Mouse (Mus musculus) hindbrain, postnatal 0 days (tissue): Measurements from ENCODE around the gene Arhgdib. TPM values are rescaled to one million over a fixed set of nuclear protein-coding genes. Genes with fewer than 3 reads are reported as not detected.

Experiments
- ATAC-seq: fragments of 200-750 bp; cut with Nextera tagmentation; 2 replicates; pipeline ENCODE4 v1.8.0; 2017; ENCODE audit warnings: mild to moderate bottlenecking, moderate TSS enrichment, moderate library complexity
- DNase-seq: peaks from one replicate; pipeline ENCODE4 v3.0.0-alpha.2; 2015; ENCODE audit warnings: low spot score
- H3K27ac ChIP-seq: fragments of 300-500 bp; sonication (generic); 2 replicates; pipeline ENCODE4 v1.5.1; 2014; ENCODE audit warnings: mild to moderate bottlenecking
- H3K27me3 ChIP-seq: fragments of 300-500 bp; sonication (generic); 2 replicates; pipeline ENCODE4 v1.6.1; 2014; ENCODE audit warnings: low read length, mixed read lengths; ENCODE audit not compliant: insufficient read depth
- H3K36me3 ChIP-seq: fragments of 300-500 bp; sonication (generic); 2 replicates; pipeline ENCODE4 v1.6.1; 2014; ENCODE audit warnings: low read length, mixed read lengths; ENCODE audit not compliant: insufficient read depth
- H3K4me1 ChIP-seq: fragments of 300-500 bp; sonication (generic); 2 replicates; pipeline ENCODE4 v1.6.1; 2014; ENCODE audit warnings: antibody characterized with exemption, low read length, mixed read lengths; ENCODE audit not compliant: insufficient read depth
- H3K4me2 ChIP-seq: fragments of 300-500 bp; sonication (generic); 2 replicates; pipeline ENCODE4 v1.6.1; 2014; ENCODE audit warnings: low read depth, mild to moderate bottlenecking, low read length, moderate library complexity, mixed read lengths
- H3K4me3 ChIP-seq: fragments of 300-500 bp; sonication (generic); 2 replicates; pipeline ENCODE4 v1.5.1; 2014; ENCODE audit warnings: low read length
- H3K9ac ChIP-seq: fragments of 300-500 bp; sonication (generic); replicated peaks from 2 replicates; pipeline ENCODE4 v1.6.1; 2014; ENCODE audit warnings: mild to moderate bottlenecking, low read length, moderate library complexity, mixed read lengths
- H3K9me3 ChIP-seq: fragments of 300-500 bp; sonication (generic); 2 replicates; pipeline ENCODE4 v1.6.1; 2016; ENCODE audit warnings: low read length, mixed read lengths
- CTCF ChIP-seq: IDR thresholded peaks from 2 replicates; pipeline ENCODE4 v1.5.1; 2016; ENCODE audit warnings: antibody characterized with exemption, control low read depth, low read depth
- WGBS: fragments of 180-500 bp; shearing (Covaris S2); extraction: QIAGEN DNeasy Blood & Tissue Kit; methylation state at CpG from one replicate; pipeline ENCODE4 v1.1.7; 2014; 5-methylcytosine and 5-hydroxymethylcytosine counted together
- polyA plus RNA-seq: library from polyadenylated mRNA; unstranded; fragments of >200 nt; fragmentation: Nextera tagmentation; extraction: Ambion mirVana; gene quantifications from 2 replicates; pipeline ENCODE4 v1.2.1, GENCODE M21; 2015
- total RNA-seq: library from RNA; depleted of rRNA; stranded (reverse); fragments of >200 nt; gene quantifications from 2 replicates; pipeline ENCODE4 v1.2.3, GENCODE M21; 2014

The Arhgdib gene
- total and polyA plus RNA-seq, 2 experiments from 2014 or later, result 7.2 to 18.8 TPM

DNA sequence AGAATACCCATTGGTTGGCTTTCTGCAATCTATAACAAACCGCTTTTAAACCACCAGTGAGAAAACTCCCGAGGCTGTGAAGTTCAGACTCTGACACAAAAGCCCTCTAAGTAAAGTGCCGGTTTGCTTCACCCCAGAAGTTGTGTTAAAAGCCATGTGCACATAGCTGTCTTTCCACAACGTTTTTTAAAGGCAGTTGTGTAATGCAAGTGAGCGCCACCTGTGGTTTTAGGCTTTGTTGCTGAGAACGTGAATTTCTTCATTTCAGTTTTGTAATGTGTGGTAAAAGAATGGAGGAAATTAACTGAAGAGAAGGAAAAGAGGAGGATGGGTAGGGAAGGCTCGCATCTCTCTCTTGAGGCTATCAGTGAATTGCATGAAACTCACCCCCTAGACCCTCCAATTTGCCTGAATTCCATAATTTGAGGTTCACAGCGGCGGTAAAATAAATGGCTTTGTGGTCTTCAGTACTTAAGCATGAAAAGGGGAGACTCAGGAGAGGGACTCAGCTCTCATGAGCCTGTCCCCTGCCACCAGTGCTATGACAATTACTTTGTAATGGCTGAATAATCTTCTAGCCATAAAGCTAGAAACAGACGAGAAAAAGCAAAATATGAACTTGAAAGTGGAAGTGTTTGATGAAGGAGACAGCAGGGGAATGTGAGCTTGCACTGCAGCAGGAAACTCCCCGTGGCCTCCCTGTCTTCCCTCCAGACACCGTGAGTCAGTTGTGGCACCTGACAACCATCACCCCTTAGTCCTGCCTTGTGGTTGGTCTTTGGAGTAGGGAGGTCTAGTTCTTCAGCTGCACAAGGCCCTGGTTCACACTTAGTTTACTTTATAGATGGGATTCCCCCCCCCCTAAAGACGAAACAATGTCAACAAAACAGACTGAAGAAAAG is 23.2 kb upstream of the Arhgdib start:
- ATAC-seq (no peak), DNase-seq (no peak)
- Histone ChIP-seq H3K4me3 (no peak overlapping the region), H3K27me3 (no peaks in the 10 kb centered on the region), H3K4me1 (no peaks in the 10 kb centered on the region), H3K27ac (no peak overlapping the region), H3K4me2 (no peak overlapping the region), H3K9ac (no peak overlapping the region), H3K9me3 (no peaks in the 10 kb centered on the region), H3K36me3 (no peaks in the 10 kb centered on the region)
- WGBS, result 67% methylated on average over 13 of the region's 13 CpGs
- TF ChIP-seq CTCF, result no peak; the same call in 1 of the 2 replicates

DNA sequence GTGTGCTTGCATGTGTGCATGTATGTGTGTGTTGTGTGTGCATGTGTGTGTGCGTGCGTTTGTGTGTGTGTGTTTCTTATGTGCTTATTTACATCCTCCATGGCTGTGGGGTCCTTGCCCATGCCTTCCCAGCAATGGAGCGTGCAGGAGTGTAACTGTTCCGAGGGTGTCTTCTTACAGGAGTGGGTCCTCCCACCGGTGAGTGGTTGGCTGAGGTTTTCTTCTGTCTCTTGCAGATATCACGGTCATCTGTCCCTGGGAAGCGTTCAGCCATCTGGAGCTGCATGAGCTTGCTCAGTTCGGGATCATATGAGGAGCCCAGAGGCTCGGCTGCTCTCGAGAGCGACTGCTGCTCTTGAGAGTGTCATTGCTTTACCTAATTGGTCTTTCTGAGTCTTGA is 21.3 kb upstream of the Arhgdib start:
- Histone ChIP-seq H3K4me3 (no peak overlapping the region), H3K4me2 (no peak overlapping the region), H3K36me3 (no peaks in the 10 kb centered on the region), H3K4me1 (no peaks in the 10 kb centered on the region), H3K9me3 (no peaks in the 10 kb centered on the region), H3K27me3 (no peaks in the 10 kb centered on the region), H3K9ac (no peak overlapping the region), H3K27ac (no peak overlapping the region)
- TF ChIP-seq CTCF, result no peak
- 85% methylated on average over 11 of the region's 11 CpGs for WGBS
- DNase-seq (no peak), ATAC-seq (no peak)

GRCm38 (mm10) chr6:136959131-136959530 is 17.4 kb upstream of the Arhgdib start:
- H3K27ac ChIP-seq, result no peak overlapping the region
- WGBS, result 66% methylated on average over 11 of the region's 11 CpGs
- no peak for ATAC-seq

GRCm38 (mm10) chr6:136957062-136957461 is 15.4 kb upstream of the Arhgdib start:
- ATAC-seq (no peak), DNase-seq (no peak)
- no peak for TF ChIP-seq CTCF
- Histone ChIP-seq H3K27me3 (no peaks in the 10 kb centered on the region), H3K4me1 (no peaks in the 10 kb centered on the region), H3K9ac (no peak overlapping the region), H3K36me3 (no peaks in the 10 kb centered on the region), H3K4me3 (no peak overlapping the region), H3K4me2 (no peak overlapping the region), H3K27ac (no peak overlapping the region), H3K9me3 (no peaks in the 10 kb centered on the region)
- WGBS, result 59% methylated on average over 7 of the region's 7 CpGs

More at GRCm38 (mm10) chr6:136959131-136959530, 17.4 kb upstream of the Arhgdib start:
- Histone ChIP-seq H3K36me3 (no peaks in the 10 kb centered on the region), H3K4me2 (no peak overlapping the region), H3K9ac (no peak overlapping the region), H3K4me1 (no peaks in the 10 kb centered on the region), H3K4me3 (no peak overlapping the region), H3K27me3 (no peaks in the 10 kb centered on the region), H3K9me3 (no peaks in the 10 kb centered on the region)
- DNase-seq, result no peak
- TF ChIP-seq CTCF, result no peak

DNA sequence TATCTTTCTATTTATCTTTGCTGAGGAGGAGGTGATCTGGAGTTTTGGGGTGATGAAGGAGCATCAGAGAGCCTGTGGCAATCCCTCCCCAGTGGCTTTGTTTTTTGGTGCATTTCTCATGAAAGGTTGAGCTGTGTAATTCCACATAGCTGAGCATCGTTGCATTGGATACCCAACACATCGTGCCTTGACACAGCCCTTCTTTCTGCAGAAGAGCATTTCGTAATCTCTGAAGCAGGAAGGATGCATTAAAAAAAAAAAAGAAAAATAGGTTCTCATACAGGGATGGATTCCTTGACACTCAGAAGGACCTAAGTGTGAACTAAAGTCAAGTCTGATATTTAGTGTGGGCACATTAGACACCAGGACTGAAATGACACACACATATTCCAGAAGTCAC is 13.5 kb upstream of the Arhgdib start:
- WGBS, result 94% methylated on average over 3 of the region's 3 CpGs

DNA sequence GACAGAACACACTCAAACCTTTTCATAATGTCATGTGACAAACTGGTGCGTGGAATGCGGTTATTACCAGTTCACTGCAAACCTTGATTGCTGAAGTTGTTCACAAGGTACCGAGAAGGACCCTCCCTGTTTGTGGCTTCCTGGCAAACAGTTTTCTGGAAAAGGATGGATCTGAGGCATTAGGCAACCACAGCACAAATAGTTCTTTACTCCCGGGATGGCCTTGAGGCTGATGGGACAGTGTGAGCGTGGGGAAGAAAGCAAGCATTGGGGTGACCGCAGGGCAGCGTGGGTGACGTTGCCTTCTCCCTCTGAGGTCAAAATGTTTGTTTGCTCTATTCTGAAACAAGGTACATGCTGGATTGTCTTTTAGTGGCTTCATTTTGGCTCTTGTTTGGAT is 13.0 kb upstream of the Arhgdib start:
- ATAC-seq, result no peak
- whole genome bisulfite sequencing, result 92% methylated on average over 8 of the region's 8 CpGs
- no peak overlapping the region for H3K4me2 ChIP-seq

More for the DNA sequence above, 13.5 kb upstream of the Arhgdib start:
- Histone ChIP-seq H3K4me1 (no peaks in the 10 kb centered on the region), H3K27me3 (no peaks in the 10 kb centered on the region), H3K4me3 (no peak overlapping the region), H3K4me2 (no peak overlapping the region), H3K9ac (no peak overlapping the region), H3K27ac (no peak overlapping the region), H3K36me3 (no peaks in the 10 kb centered on the region), H3K9me3 (no peaks in the 10 kb centered on the region)
- no peak for TF ChIP-seq CTCF
- ATAC-seq (no peak), DNase-seq (no peak)

GRCm38 (mm10) chr6:136954192-136954591 is 12.5 kb upstream of the Arhgdib start:
- H3K4me2 ChIP-seq, result no peak overlapping the region
- DNase-seq (no peak), ATAC-seq (no peak)
- no peak for TF ChIP-seq CTCF
- no peak overlapping the region for H3K4me3 ChIP-seq
- no peak overlapping the region for H3K27ac ChIP-seq
- no peak overlapping the region for H3K9ac ChIP-seq
- no peaks in the 10 kb centered on the region for H3K36me3 ChIP-seq
- no peaks in the 10 kb centered on the region for H3K9me3 ChIP-seq
- 79% methylated on average over 6 of the region's 6 CpGs for WGBS
- H3K27me3 ChIP-seq, result no peaks in the 10 kb centered on the region
- no peaks in the 10 kb centered on the region for H3K4me1 ChIP-seq

More for the DNA sequence above, 13.0 kb upstream of the Arhgdib start:
- H3K9ac ChIP-seq, result no peak overlapping the region
- no peaks in the 10 kb centered on the region for H3K27me3 ChIP-seq
- H3K27ac ChIP-seq, result no peak overlapping the region
- H3K9me3 ChIP-seq, result no peaks in the 10 kb centered on the region
- no peaks in the 10 kb centered on the region for H3K36me3 ChIP-seq
- no peak for DNase-seq
- no peak for TF ChIP-seq CTCF
- H3K4me3 ChIP-seq, result no peak overlapping the region
- no peaks in the 10 kb centered on the region for H3K4me1 ChIP-seq
